Mouse (Mus musculus): ENCODE measurements at regions not wholly inside any gene's neighbourhood (a gene's known extent, or its start where the extent isn't known, plus 50 kb on each side); places are given as distances from the start of the nearest gene placed in this dataset.

DNA sequence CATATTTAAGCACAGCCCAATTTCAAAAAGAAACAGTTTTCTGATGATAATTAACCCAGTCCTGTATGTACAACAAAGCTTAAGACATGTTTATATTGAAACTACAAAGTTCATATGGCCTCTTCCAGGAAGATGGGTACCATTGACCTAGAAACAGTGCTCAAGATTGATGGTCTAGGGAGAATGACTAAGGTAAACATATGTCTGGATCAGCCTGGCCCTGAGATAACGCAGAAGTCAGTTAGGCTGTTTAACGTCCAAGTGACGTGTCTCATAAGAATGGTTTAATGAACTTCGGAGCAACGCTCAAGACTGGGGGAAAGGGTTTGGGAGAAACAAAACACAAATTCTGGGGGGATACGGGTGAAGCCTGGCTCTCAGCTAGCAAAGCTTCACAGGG lies 60.8 kb upstream of the Plcz1 start:
- no peak for TF ChIP-seq CTCF (IDR thresholded peaks at IDR 0.05; ENCODE audit: low read depth, low read length)
- TF ChIP-seq POLR2A (IDR thresholded peaks at IDR 0.05; ENCODE audit: extremely low read depth, insufficient read depth, low read length): no peak
